Mouse (Mus musculus) right cerebral cortex, adult 18-20 months (tissue): ENCODE measurements at regions not wholly inside any gene's neighbourhood (a gene's known extent, or its start where the extent isn't known, plus 50 kb on each side); places are given as distances from the start of the nearest gene placed in this dataset.

Source experiments
- DNase-seq: peaks from one replicate; pipeline ENCODE4 v3.0.0; 2022; ENCODE audit warnings: mixed read lengths

GRCm38 (mm10) chr6:48136851-48137250, 50.5 kb upstream of the Zfp746 start:
- DNase-seq = no peak
